Mouse (Mus musculus) brain, embryonic 14.5 days (tissue): ENCODE measurements around the gene Hecw2.

Experiments
- CTCF ChIP-seq: fragments of 200-500 bp; IDR thresholded peaks from 2 replicates; pipeline ENCODE4 v1.5.1; 2012; ENCODE audit warnings: inconsistent platforms, mild to moderate bottlenecking, moderate library complexity, borderline replicate concordance; ENCODE audit not compliant: insufficient read depth, insufficient read length; ENCODE audit errors: extremely low read depth
- POLR2A ChIP-seq: fragments of 200-500 bp; IDR thresholded peaks from 2 replicates; pipeline ENCODE4 v1.6.1; 2012; ENCODE audit warnings: mild to moderate bottlenecking, inconsistent platforms, borderline replicate concordance; ENCODE audit not compliant: poor library complexity, insufficient read depth, insufficient read length, severe bottlenecking; ENCODE audit errors: extremely low read depth

- TF ChIP-seq CTCF: no peak
- TF ChIP-seq POLR2A: no peak
These were observed 133.9 kb downstream of the Hecw2 start for GRCm38 (mm10) chr1:54061078-54061477.
